Mouse (Mus musculus): ENCODE data around the gene Gm20547. TPM values are rescaled to one million over a fixed set of nuclear protein-coding genes. Genes with fewer than 3 reads are reported as not detected.
"Not testable (repeated sequence)": the region's sequence is repeated elsewhere in the genome, so short reads cannot be mapped to it uniquely, and the experiment has no call there.

Gene Gm20547
- polyA plus RNA-seq, 1 experiment from 2014 or later = 0.08 TPM

DNA sequence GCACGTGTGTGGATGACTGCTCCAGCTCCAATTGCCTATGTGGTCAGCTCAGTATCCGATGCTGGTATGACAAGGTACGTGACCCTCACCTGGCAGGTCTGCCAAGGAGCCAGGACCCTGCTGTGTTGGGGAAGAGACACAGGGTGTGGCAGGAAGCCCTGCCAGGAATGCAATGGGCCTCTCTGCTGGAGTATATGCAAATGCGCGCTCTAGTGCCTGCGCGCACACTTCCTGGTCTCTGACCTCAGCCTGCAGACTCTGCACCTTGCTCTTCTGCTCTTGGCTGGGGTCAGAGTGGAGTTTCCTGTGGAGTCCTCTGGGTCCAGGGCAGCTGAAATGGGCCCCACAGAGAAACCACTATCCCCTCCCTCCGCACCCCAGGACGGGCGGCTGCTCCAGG, 29.1 kb upstream of the Gm20547 start:
- H3K4me3 ChIP-seq (replicated peaks) = no peak overlapping the region

DNA sequence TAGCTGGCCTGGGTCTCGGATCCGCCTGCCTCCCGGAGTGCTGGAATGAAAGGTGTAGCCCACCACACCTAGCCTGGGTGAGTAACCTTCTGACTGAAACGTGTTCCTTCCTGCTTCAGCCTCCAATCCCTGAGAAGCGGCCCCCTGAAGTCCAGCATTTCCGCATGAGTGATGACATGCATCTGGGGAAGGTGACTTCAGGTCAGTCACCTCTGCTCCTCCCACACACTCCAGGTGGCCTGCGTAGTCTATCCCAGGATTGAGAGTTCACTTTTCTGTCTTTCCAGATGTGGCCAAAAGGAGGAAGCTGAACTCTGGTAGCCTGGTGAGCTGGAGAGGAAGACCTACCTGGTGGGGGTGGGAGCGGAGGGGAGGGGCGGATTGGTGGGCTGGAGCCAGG, 21.1 kb upstream of the Gm20547 start:
- 91% methylated on average over 9 of the region's 9 CpGs for WGBS
- no peak overlapping the region for H3K27ac ChIP-seq
- H3K4me1 ChIP-seq (replicated peaks) = peaks cover 19% of the 10 kb centered on the region
- no peaks in the 10 kb centered on the region for H3K9me3 ChIP-seq
- H3K27me3 ChIP-seq = no peaks in the 10 kb centered on the region
- ATAC-seq = no peak
- H3K4me3 ChIP-seq (replicated peaks) = no peak overlapping the region
- peaks cover 68% of the 10 kb centered on the region for H3K36me3 ChIP-seq
- H3K9ac ChIP-seq (replicated peaks) = no peak overlapping the region
- no peak overlapping the region for H3K4me2 ChIP-seq (replicated peaks)

More for the DNA sequence above, 29.1 kb upstream of the Gm20547 start:
- H3K4me2 ChIP-seq (replicated peaks) = no peak overlapping the region
- H3K9ac ChIP-seq (replicated peaks) = no peak overlapping the region
- no peaks in the 10 kb centered on the region for H3K27me3 ChIP-seq
- no peaks in the 10 kb centered on the region for H3K9me3 ChIP-seq
- no peak for ATAC-seq
- no peak overlapping the region for H3K27ac ChIP-seq
- WGBS = 95% methylated on average over 10 of the region's 10 CpGs
- no peaks in the 10 kb centered on the region for H3K4me1 ChIP-seq (replicated peaks)
- peaks cover 82% of the 10 kb centered on the region for H3K36me3 ChIP-seq

DNA sequence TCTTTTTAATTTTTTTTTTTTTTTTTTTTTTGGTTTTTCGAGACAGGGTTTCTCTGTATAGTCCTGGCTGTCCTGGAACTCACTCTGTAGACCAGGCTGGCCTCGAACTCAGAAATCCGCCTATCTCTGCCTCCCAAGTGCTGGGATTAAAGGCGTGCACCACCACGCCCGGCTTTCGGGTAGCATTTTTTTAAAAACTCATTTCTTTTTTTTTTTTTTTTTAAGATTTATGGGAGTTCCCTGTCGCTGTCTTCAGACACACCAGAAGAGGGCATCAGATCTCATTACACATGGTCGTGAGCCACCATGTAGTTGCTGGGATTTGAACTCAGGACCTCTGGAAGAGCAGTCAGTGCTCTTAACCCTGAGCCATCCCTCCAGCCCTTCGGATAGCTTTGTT, 20.1 kb upstream of the Gm20547 start:
- not testable (repeated sequence) for H3K9ac ChIP-seq (replicated peaks); ATAC-seq; H3K4me3 ChIP-seq (replicated peaks); H3K9me3 ChIP-seq; H3K27me3 ChIP-seq; H3K27ac ChIP-seq; H3K4me2 ChIP-seq (replicated peaks)
- Histone ChIP-seq H3K36me3 (peaks cover 58% of the 10 kb centered on the region), H3K4me1 (replicated peaks) (peaks cover 29% of the 10 kb centered on the region)
- WGBS = 97% methylated on average over 9 of the region's 10 CpGs

DNA sequence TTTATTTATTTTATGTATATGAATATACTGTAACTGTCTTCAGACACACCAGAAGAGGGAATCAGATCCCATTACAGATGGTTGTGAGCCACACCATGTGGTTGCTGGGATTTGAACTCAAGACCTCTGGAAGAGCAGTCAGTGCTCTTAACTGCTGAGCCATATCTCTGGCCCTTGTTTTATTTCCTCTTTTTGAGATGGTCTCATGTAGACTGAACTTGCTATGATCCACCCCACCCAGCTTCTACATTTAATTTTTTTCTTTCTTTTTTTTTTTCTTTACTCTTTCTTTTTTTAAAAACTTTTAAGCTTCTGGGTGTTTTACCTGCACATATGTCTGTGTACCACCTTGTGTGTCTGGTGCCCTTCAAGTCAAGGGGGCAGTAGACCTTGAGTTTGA, 19.0 kb upstream of the Gm20547 start:
- not testable (repeated sequence) for H3K27ac ChIP-seq; H3K9ac ChIP-seq (replicated peaks); ATAC-seq; H3K9me3 ChIP-seq; H3K27me3 ChIP-seq
- H3K4me3 ChIP-seq (replicated peaks) = peak overlapping the region; percentile 96; the same call in 1 of the 2 replicates
- H3K4me1 ChIP-seq (replicated peaks) = peaks cover 40% of the 10 kb centered on the region
- H3K36me3 ChIP-seq = peaks cover 54% of the 10 kb centered on the region
- peak overlapping the region; percentile 99; the same call in 1 of the 2 replicates for H3K4me2 ChIP-seq (replicated peaks)

DNA sequence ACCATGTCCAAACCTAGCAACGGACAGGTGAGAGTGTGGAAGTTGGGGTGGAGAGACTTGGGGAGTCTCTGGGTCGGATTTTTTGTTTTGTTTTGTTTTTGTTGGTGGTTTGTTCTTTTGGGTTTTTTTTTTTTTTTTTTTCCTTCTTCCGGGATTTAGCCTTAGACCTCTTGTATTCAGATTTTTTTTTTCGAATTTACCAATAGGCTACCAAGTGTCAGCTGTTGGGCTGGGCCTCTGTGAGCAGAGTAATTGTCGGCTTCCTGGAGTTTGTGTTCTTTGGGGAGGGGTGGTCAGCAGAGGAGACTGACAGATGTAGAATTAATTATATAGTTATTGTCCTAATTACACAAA, 18.0 kb upstream of the Gm20547 start:
- H3K4me3 ChIP-seq (replicated peaks) = peak overlapping the region; percentile 96
- H3K36me3 ChIP-seq = peaks cover 48% of the 10 kb centered on the region
- H3K9me3 ChIP-seq = no peaks in the 10 kb centered on the region
- peak overlapping the region; percentile 95 for H3K27ac ChIP-seq
- peaks cover 48% of the 10 kb centered on the region for H3K4me1 ChIP-seq (replicated peaks)
- no peak for ATAC-seq
- peak overlapping the region; percentile 97 for H3K9ac ChIP-seq (replicated peaks)
- 0% methylated on average over 5 of the region's 5 CpGs for WGBS
- peak overlapping the region; percentile 99 for H3K4me2 ChIP-seq (replicated peaks)
- no peaks in the 10 kb centered on the region for H3K27me3 ChIP-seq

DNA sequence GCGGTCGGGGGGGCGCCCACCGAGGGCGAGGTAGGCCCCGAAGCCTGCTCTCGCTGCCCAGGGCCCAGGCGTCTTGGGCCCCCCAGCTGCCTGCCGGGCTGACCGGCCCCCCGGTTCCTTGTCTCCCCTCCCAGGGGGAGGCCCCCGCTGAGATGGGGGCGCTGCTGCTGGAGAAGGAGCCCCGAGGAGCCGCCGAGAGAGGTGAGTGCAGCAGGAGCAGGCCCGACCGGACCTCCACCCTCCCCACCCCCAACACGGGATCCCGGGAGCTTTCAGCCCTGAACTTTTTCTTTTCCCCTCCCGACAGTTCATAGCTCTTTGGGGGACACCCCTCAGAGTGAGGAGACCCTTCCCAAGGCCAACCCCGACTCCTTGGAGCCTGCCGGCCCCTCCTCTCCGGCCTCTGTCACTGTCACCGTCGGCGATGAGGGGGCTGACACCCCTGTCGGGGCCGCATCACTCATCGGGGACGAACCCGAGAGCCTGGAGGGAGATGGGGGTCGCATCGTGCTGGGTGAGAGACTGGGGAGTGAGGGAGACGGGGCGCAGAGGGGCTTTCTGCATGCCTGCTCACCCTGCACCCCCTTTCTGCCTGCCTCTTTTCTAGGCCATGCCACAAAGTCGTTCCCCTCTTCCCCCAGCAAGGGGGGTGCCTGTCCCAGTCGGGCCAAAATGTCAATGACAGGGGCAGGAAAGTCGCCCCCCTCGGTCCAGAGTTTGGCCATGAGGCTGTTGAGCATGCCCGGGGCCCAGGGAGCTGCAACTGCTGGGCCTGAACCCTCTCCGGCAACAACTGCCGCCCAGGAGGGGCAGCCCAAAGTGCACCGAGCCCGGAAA, 17.4 kb upstream of the Gm20547 start:
- under 1% methylated on average over 36 of the region's 45 CpGs for WGBS

DNA sequence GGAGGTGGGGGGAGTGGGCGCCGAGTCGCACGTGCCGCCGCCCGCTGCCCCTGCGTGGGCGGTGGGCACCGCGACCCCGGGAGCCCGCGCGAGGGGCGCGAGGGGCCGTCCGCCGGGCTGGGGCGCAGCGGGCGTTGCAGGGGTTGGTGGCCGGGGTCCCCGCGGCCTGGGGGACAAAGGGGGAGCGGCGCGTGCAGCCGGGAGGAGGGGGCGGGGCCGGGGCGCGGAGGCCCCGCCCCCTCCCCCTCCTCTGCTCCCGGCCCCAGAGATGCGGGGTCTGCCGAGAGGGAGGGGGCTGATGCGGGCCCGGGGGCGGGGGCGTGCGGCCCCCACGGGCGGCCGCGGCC, 16.8 kb upstream of the Gm20547 start:
- Histone ChIP-seq H3K4me1 (replicated peaks) (peaks cover 51% of the 10 kb centered on the region), H3K9me3 (no peaks in the 10 kb centered on the region), H3K4me2 (replicated peaks) (peak overlapping the region; percentile 99), H3K36me3 (peaks cover 36% of the 10 kb centered on the region), H3K27ac (peak overlapping the region; percentile 95), H3K4me3 (replicated peaks) (peak overlapping the region; percentile 96), H3K9ac (replicated peaks) (peak overlapping the region; percentile 97), H3K27me3 (no peaks in the 10 kb centered on the region)
- ATAC-seq = no peak
- 0% methylated on average over 3 of the region's 47 CpGs for WGBS

More for the DNA sequence above, 17.4 kb upstream of the Gm20547 start:
- peak overlapping the region; percentile 97 for H3K9ac ChIP-seq (replicated peaks)
- peak overlapping the region; percentile 96 for H3K4me3 ChIP-seq (replicated peaks)
- ATAC-seq = peak; percentile 14
- H3K4me2 ChIP-seq (replicated peaks) = peak overlapping the region; percentile 99
- H3K27me3 ChIP-seq = no peaks in the 10 kb centered on the region
- peaks cover 48% of the 10 kb centered on the region for H3K4me1 ChIP-seq (replicated peaks)
- H3K36me3 ChIP-seq = peaks cover 42% of the 10 kb centered on the region
- H3K27ac ChIP-seq = peak overlapping the region; percentile 95
- no peaks in the 10 kb centered on the region for H3K9me3 ChIP-seq

DNA sequence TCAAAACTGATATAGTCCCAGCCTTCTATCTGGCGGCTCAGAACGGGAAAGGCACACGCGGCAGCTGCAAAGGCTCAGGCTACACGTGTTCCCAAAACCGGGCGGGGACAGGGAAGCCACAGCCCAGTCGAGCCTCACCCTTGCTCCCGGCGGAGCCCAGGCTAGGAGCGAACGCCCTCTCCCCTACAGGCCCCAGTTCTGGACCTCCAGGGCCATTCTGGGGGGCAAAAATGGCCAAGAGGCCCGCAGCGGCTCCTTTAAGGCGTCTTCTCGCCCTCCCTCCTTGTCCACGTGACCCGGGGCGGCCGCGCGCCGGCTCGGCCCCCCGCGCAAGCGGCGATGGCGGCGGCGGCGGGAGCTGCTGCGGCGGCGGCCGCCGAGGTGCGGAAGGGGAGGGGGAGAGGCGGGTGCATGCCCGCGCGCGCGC, 16.3 kb upstream of the Gm20547 start, which contains the start of the genes C2 and Ehmt2:
C2 (minus strand) TSS at position 106 of the 427 bp plus-strand sequence.
Ehmt2 (plus strand) TSS at position 310 of the 427 bp plus-strand sequence.
- Histone ChIP-seq H3K36me3 (peaks cover 31% of the 10 kb centered on the region), H3K9ac (replicated peaks) (peak within 1 kb of the TSS; percentile 97), H3K4me3 (replicated peaks) (peak within 1 kb of the TSS; percentile 96), H3K4me1 (replicated peaks) (peaks cover 55% of the 10 kb centered on the region), H3K27me3 (no peaks in the 10 kb centered on the region), H3K27ac (peak within 1 kb of the TSS; percentile 95), H3K4me2 (replicated peaks) (peak within 1 kb of the TSS; percentile 99), H3K9me3 (no peaks in the 10 kb centered on the region)
- ATAC-seq = peak; percentile 28
- under 1% methylated on average over 34 of the region's 44 CpGs for WGBS

DNA sequence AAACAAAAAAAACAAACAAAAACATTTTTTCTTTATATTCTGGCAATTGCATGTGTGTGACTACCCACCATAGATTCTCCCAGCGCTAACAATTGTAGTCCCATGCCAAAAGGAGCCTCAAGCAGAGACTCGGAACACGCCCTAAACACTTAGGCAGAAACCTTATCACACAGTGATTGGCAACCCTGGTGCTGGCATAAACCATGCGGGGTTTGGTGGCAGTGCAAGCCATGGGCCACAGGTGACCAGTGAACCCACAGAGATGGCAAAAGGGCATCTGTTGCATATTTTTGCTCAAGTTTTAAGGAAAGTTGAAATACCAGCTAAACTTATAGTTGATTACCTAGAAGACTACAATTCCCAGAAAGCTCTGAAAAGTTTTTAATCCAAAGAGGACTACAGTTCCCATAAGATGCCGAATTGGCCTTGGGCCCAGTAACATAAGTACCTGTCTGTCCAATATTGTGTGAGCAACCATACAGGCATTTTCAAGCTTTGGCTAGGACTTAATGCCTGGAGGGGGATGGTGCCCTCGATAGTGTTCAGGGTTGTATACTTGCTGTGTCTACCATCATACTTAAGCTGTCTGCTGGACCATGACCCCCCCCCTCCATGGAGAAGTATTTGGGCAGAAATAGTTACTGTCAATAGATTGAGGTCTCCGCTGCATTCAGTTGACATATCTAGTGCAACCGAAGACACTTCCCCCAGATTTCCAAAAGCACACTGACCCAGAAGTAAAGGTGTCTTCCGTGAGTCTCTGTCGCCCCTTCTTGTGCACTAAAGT, 15.7 kb upstream of the Gm20547 start:
- H3K4me3 ChIP-seq (replicated peaks) = peak overlapping the region; percentile 96
- 20% methylated on average over 10 of the region's 10 CpGs for WGBS
- no peaks in the 10 kb centered on the region for H3K27me3 ChIP-seq
- H3K4me2 ChIP-seq (replicated peaks) = peak overlapping the region; percentile 99
- peaks cover 25% of the 10 kb centered on the region for H3K36me3 ChIP-seq
- peaks cover 55% of the 10 kb centered on the region for H3K4me1 ChIP-seq (replicated peaks)
- peak overlapping the region; percentile 95 for H3K27ac ChIP-seq
- peak overlapping the region; percentile 97 for H3K9ac ChIP-seq (replicated peaks)
- ATAC-seq = no peak
- no peaks in the 10 kb centered on the region for H3K9me3 ChIP-seq

DNA sequence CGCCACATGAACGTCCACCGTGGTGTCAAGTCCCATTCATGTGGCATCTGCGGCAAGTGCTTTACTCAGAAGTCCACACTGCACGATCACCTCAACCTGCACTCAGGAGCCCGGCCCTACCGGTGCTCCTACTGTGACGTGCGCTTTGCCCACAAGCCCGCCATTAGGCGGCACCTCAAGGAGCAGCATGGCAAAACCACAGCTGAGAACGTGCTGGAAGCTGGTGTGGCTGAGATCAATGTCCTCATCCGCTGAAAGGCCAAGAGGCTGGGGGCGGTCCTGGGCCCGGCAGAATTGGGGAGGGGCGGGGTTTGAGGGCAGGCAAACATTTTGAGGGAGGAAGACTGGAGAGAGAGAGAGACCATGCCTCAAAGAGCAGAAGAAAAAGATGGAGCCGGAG, 14.5 kb upstream of the Gm20547 start:
- no peaks in the 10 kb centered on the region for H3K9me3 ChIP-seq
- peak overlapping the region; percentile 97; the same call in 1 of the 2 replicates for H3K9ac ChIP-seq (replicated peaks)
- peaks cover 16% of the 10 kb centered on the region for H3K36me3 ChIP-seq
- ATAC-seq = no peak
- peak overlapping the region; percentile 99 for H3K4me2 ChIP-seq (replicated peaks)
- peak overlapping the region; percentile 86 for H3K4me3 ChIP-seq (replicated peaks)
- H3K4me1 ChIP-seq (replicated peaks) = peaks cover 55% of the 10 kb centered on the region
- WGBS = 84% methylated on average over 17 of the region's 17 CpGs
- H3K27me3 ChIP-seq = no peaks in the 10 kb centered on the region
- H3K27ac ChIP-seq = peak overlapping the region; percentile 30; the same call in 1 of the 2 replicates

DNA sequence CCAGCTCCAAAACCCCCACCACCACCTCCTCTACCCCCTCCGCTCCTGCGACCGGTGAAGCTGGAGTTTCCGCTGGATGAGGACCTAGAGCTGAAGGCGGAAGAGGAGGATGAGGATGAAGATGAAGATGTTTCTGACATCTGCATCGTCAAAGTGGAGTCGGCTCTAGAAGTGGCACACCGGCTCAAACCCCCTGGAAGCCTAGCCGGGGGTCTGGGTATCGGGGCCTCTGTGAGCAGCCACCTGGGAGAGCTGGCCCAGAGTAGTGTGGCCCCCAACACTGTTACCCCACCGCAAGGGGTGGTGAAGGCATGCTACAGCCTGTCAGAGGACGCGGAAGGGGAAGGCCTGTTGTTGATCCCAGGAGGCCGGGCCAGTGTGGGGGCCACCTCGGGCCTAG, 13.9 kb upstream of the Gm20547 start:
- no peaks in the 10 kb centered on the region for H3K27me3 ChIP-seq
- no peak for ATAC-seq
- peak overlapping the region; percentile 97 for H3K9ac ChIP-seq (replicated peaks)
- peaks cover 50% of the 10 kb centered on the region for H3K4me1 ChIP-seq (replicated peaks)
- WGBS = 94% methylated on average over 15 of the region's 15 CpGs
- H3K36me3 ChIP-seq = peaks cover 11% of the 10 kb centered on the region
- H3K4me2 ChIP-seq (replicated peaks) = peak overlapping the region; percentile 99
- H3K4me3 ChIP-seq (replicated peaks) = peak overlapping the region; percentile 86
- H3K27ac ChIP-seq = peak overlapping the region; percentile 95
- H3K9me3 ChIP-seq = no peaks in the 10 kb centered on the region

All from midbrain, embryonic 13.5 days (tissue).